28 mouse cellular contexts compared by ENCODE assay signal in the genomic region with DNA sequence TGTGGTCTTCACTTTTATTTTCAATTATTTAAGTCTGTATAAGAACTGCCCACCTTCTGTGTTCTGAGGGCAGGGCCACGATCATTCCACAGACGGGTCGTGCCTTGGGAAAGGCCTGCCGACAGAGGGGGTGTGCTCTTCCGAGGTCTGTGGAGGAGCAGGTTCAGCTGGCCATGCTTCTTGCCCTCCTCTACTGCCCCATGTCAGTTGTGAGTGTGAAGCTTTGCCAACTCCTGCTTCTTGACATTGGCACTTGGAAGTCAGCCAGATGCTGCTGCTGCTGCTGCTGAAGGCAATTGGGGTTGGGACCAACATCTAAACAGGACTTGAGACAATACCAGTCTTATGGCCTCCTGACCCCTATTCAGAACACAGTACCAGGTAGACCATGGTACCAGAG.
A peak's percentile ranks its signal among the peaks of the same experiment; 100 is the strongest.
DNase-seq lines count a peak whose midpoint lies in the region; ATAC-seq and TF ChIP-seq lines count a peak whose summit lies in the region.
"Had no signal": no experiment of that assay in that cellular context is flagged by ENCODE, and none has a peak within 500 bp of the region (broad histone marks: within the 10 kb centered on the region; RNA-seq: fewer than 3 reads in every experiment).

No protein-coding gene starts in this region.

- DNase-seq in adrenal gland, postnatal 10 days, result peak; percentile 6
- no peak for DNase-seq in adrenal gland, postnatal 4 days (ENCODE audit: low spot score in 2 of 2)
- DNase-seq in hindbrain, postnatal 0 days (ENCODE audit: low spot score), result peak; percentile 42
- DNase-seq in hindbrain, embryonic 10.5 days (ENCODE audit: low spot score), result no peak
- peak; percentile 31 for DNase-seq in midbrain, postnatal 0 days (ENCODE audit: low spot score)
- no peak for DNase-seq in midbrain, embryonic 11.5 days (ENCODE audit: low spot score, missing footprints)
- DNase-seq: adrenal gland, postnatal 14 days; cerebellum, adult 18-20 months; cerebellum, adult 9-11 months; cerebellum, postnatal 36 days; embryo, embryonic 11 days; gastrocnemius, postnatal 25 days; heart, adult 2 months; heart, postnatal 14 days had no signal

- H3K27me3 ChIP-seq in hindbrain, postnatal 0 days (ENCODE audit: insufficient read depth, low read length), result no peaks in the 10 kb centered on the region
- H3K27me3 ChIP-seq in hindbrain, embryonic 10.5 days (ENCODE audit: insufficient read depth, poor library complexity, severe bottlenecking), result no peaks in the 10 kb centered on the region
- no peaks in the 10 kb centered on the region for H3K27me3 ChIP-seq in midbrain, postnatal 0 days (ENCODE audit: insufficient read depth, low read length)
- H3K27me3 ChIP-seq in midbrain, embryonic 11.5 days (ENCODE audit: control insufficient read depth, insufficient read depth, low read length), result no peaks in the 10 kb centered on the region
- H3K27me3 ChIP-seq: CH12.LX; embryonic facial prominence, embryonic 13.5 days; forebrain, embryonic 12.5 days; forebrain, embryonic 15.5 days; heart, embryonic 13.5 days; hindbrain, embryonic 13.5 days; Patski had no signal

- no peak overlapping the region for H3K27ac ChIP-seq in hindbrain, postnatal 0 days
- no peak overlapping the region for H3K27ac ChIP-seq in hindbrain, embryonic 10.5 days
- no peak overlapping the region for H3K27ac ChIP-seq in midbrain, postnatal 0 days (ENCODE audit: low read depth, low read length)
- no peak overlapping the region for H3K27ac ChIP-seq in midbrain, embryonic 11.5 days (ENCODE audit: low read depth, low read length)
- H3K27ac ChIP-seq: embryonic facial prominence, embryonic 10.5 days; embryonic facial prominence, embryonic 13.5 days; forebrain, embryonic 12.5 days; forebrain, embryonic 15.5 days; heart, adult 2 months; heart, embryonic 10.5 days; heart, embryonic 13.5 days; hindbrain, embryonic 13.5 days had no signal

- H3K4me2 ChIP-seq in hindbrain, postnatal 0 days (ENCODE audit: low read depth, low read length), result no peak overlapping the region
- H3K4me2 ChIP-seq in midbrain, postnatal 0 days (ENCODE audit: low read depth, low read length, poor library complexity, severe bottlenecking), result no peak overlapping the region
- H3K4me2 ChIP-seq in midbrain, embryonic 11.5 days, result no peak overlapping the region
- H3K4me2 ChIP-seq: embryonic facial prominence, embryonic 13.5 days; forebrain, embryonic 12.5 days; forebrain, embryonic 15.5 days; heart, embryonic 13.5 days; hindbrain, embryonic 13.5 days had no signal

- no peaks in the 10 kb centered on the region for H3K9me3 ChIP-seq in hindbrain, postnatal 0 days (ENCODE audit: low read length)
- H3K9me3 ChIP-seq in hindbrain, embryonic 10.5 days, result no peaks in the 10 kb centered on the region
- H3K9me3 ChIP-seq in midbrain, postnatal 0 days (ENCODE audit: low read length), result no peaks in the 10 kb centered on the region
- H3K9me3 ChIP-seq in midbrain, embryonic 11.5 days (ENCODE audit: control insufficient read depth, low read length), result no peaks in the 10 kb centered on the region
- H3K9me3 ChIP-seq: embryonic facial prominence, embryonic 10.5 days; embryonic facial prominence, embryonic 13.5 days; forebrain, embryonic 12.5 days; forebrain, embryonic 15.5 days; heart, embryonic 10.5 days; heart, embryonic 13.5 days; hindbrain, embryonic 13.5 days had no signal

- WGBS in hindbrain, postnatal 0 days, result 71% methylated on average over 5 of the region's 5 CpGs
- WGBS in hindbrain, embryonic 10.5 days, result 83% methylated on average over 5 of the region's 5 CpGs
- WGBS in midbrain, postnatal 0 days, result 85% methylated on average over 5 of the region's 5 CpGs
- WGBS in midbrain, embryonic 11.5 days, result 85% methylated on average over 5 of the region's 5 CpGs

- no peaks in the 10 kb centered on the region for H3K36me3 ChIP-seq in hindbrain, postnatal 0 days (ENCODE audit: insufficient read depth, low read length)
- H3K36me3 ChIP-seq in hindbrain, embryonic 10.5 days, result no peaks in the 10 kb centered on the region
- H3K36me3 ChIP-seq in midbrain, postnatal 0 days (ENCODE audit: insufficient read depth, low read length), result no peaks in the 10 kb centered on the region
- no peaks in the 10 kb centered on the region for H3K36me3 ChIP-seq in midbrain, embryonic 11.5 days (ENCODE audit: control insufficient read depth, insufficient read depth, low read length)
- H3K36me3 ChIP-seq: embryonic facial prominence, embryonic 10.5 days; embryonic facial prominence, embryonic 13.5 days; forebrain, embryonic 12.5 days; forebrain, embryonic 15.5 days; G1E; heart, embryonic 10.5 days; heart, embryonic 13.5 days; hindbrain, embryonic 13.5 days had no signal

- no peak overlapping the region for H3K4me3 ChIP-seq in hindbrain, postnatal 0 days (ENCODE audit: low read length)
- no peak overlapping the region for H3K4me3 ChIP-seq in hindbrain, embryonic 10.5 days
- no peak overlapping the region for H3K4me3 ChIP-seq in midbrain, postnatal 0 days (ENCODE audit: low read depth, low read length)
- H3K4me3 ChIP-seq in midbrain, embryonic 11.5 days (ENCODE audit: low read depth, low read length), result no peak overlapping the region
- H3K4me3 ChIP-seq: embryonic facial prominence, embryonic 10.5 days; embryonic facial prominence, embryonic 13.5 days; erythroblast, embryonic 14.5 days; forebrain, embryonic 12.5 days; forebrain, embryonic 15.5 days; heart, adult 2 months; heart, embryonic 10.5 days; heart, embryonic 13.5 days; hindbrain, embryonic 13.5 days had no signal

- H3K9ac ChIP-seq in hindbrain, postnatal 0 days (replicated peaks; ENCODE audit: low read length), result no peak overlapping the region
- H3K9ac ChIP-seq in midbrain, postnatal 0 days (replicated peaks; ENCODE audit: low read length, poor library complexity, severe bottlenecking), result no peak overlapping the region
- no peak overlapping the region for H3K9ac ChIP-seq in midbrain, embryonic 11.5 days (ENCODE audit: low read length)
- H3K9ac ChIP-seq: embryonic facial prominence, embryonic 13.5 days; forebrain, embryonic 12.5 days; forebrain, embryonic 15.5 days; heart, embryonic 13.5 days; hindbrain, embryonic 13.5 days had no signal

- no peak for TF ChIP-seq CTCF in hindbrain, postnatal 0 days (IDR thresholded peaks at IDR 0.05; ENCODE audit: low read depth)
- TF ChIP-seq CTCF in midbrain, postnatal 0 days (IDR thresholded peaks at IDR 0.05), result no peak

- H3K4me1 ChIP-seq in hindbrain, postnatal 0 days (ENCODE audit: insufficient read depth, low read length), result 0 out of 2 replicates have a peak, but pooled peaks cover 6% of the 10 kb centered on the region
- H3K4me1 ChIP-seq in hindbrain, embryonic 10.5 days (replicated peaks), result no peaks in the 10 kb centered on the region
- no peaks in the 10 kb centered on the region for H3K4me1 ChIP-seq in midbrain, postnatal 0 days (ENCODE audit: insufficient read depth, low read length)
- H3K4me1 ChIP-seq in midbrain, embryonic 11.5 days (ENCODE audit: control insufficient read depth, insufficient read depth, low read length), result no peaks in the 10 kb centered on the region
- H3K4me1 ChIP-seq: embryonic facial prominence, embryonic 10.5 days; embryonic facial prominence, embryonic 13.5 days; forebrain, embryonic 12.5 days; heart, embryonic 10.5 days; heart, embryonic 13.5 days; hindbrain, embryonic 13.5 days had no signal

- no peak for ATAC-seq in hindbrain, postnatal 0 days
- no peak for ATAC-seq in midbrain, postnatal 0 days (ENCODE audit: low FRiP score)
- ATAC-seq in midbrain, embryonic 11.5 days (ENCODE audit: low FRiP score), result no peak
- ATAC-seq: forebrain, embryonic 15.5 days; hindbrain, embryonic 16.5 days; inflammation-experienced regulatory T-cells, adult 6 months; intestine, embryonic 16.5 days; Patski had no signal

Comparison
In these comparisons a context has a peak if more than half of its experiments do, and no peak if none do; other contexts are left out.
1. DNase-seq: peak in adrenal gland, postnatal 10 days (single experiment), hindbrain, postnatal 0 days (single experiment) and midbrain, postnatal 0 days (single experiment); none in adrenal gland, postnatal 4 days (0 of 2), hindbrain, embryonic 10.5 days (single experiment) and midbrain, embryonic 11.5 days (single experiment).